Mouse (Mus musculus): ENCODE measurements around the gene Rps13.

DNA sequence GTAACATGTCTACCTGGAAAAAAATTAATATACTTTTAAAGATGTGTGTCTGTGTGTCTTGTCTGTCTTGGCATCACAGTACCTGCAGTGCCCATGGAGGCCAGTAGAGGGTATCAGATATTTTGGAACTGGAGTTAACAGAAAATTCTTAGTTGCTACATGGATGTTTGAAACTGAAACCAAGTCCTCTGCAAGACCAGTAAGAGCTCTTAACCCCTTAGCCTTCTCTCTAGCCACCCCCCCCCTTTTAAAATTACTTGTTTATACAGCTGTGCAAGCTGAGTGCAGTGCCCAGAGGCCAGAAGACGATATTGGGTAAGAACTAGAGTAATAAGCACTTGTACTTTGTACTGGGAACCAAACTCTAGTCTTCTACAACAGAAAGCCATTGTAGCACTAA is 2.2 kb upstream of the Rps13 start:
- TF ChIP-seq CTCF (IDR thresholded peaks at IDR 0.05; ENCODE audit: borderline replicate concordance, extremely low read depth, insufficient read depth, insufficient read length) (peak; percentile 52; the same call in 1 of the 2 replicates), POLR2A (IDR thresholded peaks at IDR 0.05; ENCODE audit: borderline replicate concordance, extremely low read depth, insufficient read depth, insufficient read length, poor library complexity, severe bottlenecking) (no peak)
